Mouse (Mus musculus) embryonic fibroblast, embryonic 13.5 days (primary cell): ENCODE measurements at regions not wholly inside any gene's neighbourhood (a gene's known extent, or its start where the extent isn't known, plus 50 kb on each side); places are given as distances from the start of the nearest gene placed in this dataset.

Experiments
- CTCF ChIP-seq: IDR thresholded peaks from 2 replicates; pipeline ENCODE4 v1.5.1; 2011; ENCODE audit warnings: mild to moderate bottlenecking, control low read depth, low read length, moderate library complexity, borderline replicate concordance; ENCODE audit not compliant: insufficient read depth
- POLR2A ChIP-seq: IDR thresholded peaks from 2 replicates; pipeline ENCODE4 v1.6.1; 2011; ENCODE audit warnings: low read depth, mild to moderate bottlenecking, control low read depth, low read length, moderate library complexity

DNA sequence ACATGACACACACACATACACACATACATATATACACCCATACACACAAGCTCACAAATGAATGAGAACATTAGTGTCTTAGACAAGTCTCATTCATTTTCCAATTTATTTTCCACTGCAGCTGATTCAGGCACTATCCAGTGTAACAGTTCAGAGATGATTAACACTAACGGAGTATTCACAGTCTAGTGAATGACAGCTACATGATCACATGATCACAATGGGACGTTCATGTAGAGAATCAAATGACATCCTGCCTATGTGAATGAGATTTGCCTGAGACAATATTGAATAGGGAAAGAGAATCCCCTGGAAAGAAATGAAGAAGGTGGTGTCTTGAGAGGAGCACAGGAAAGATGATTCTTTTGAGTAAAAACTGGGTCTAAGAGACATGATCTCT lies 249.7 kb upstream of the Adamts9 start:
- TF ChIP-seq CTCF (no peak), POLR2A (no peak)
